Mouse (Mus musculus) right cerebral cortex, postnatal 36 days (tissue): ENCODE measurements at regions not wholly inside any gene's neighbourhood (a gene's known extent, or its start where the extent isn't known, plus 50 kb on each side); places are given as distances from the start of the nearest gene placed in this dataset.

ENCODE experiments used
- DNase-seq, 2 experiments: peaks; one replicate each; pipeline ENCODE4 v3.0.0; 2022; ENCODE audit warnings: low spot score in 2 of 2, mixed read lengths in 1 of 2

GRCm38 (mm10) chr10:29635828-29636227 lies 100.2 kb upstream of the Rspo3 start:
- DNase-seq: no peak

- DNase-seq: no peak
Observed at GRCm38 (mm10) chr10:29595455-29595854, 59.8 kb upstream of the Rspo3 start.

GRCm38 (mm10) chr10:29594969-29595368 lies 59.3 kb upstream of the Rspo3 start:
- DNase-seq: no peak

DNA sequence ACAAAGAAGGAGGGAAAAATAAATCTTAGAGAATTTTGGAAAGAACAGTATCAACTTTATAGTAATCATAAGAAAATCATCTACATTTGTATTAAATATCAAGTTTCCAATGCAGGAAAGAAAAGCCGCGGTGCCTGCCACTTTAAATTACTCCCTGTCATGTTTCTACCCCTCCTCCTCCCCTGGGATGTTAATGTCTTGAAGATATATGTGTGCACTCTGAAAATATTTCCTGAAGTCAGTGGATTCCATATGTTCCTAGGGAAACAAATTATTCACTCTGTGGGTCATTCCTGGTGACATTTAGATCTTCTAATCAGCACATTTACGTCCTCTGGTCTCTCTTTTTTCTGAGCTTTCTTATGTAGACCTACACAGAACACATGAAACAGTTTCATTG lies 57.2 kb upstream of the Rspo3 start:
- no peak for DNase-seq

- no peak for DNase-seq
Observed at GRCm38 (mm10) chr10:29590187-29590586, 54.5 kb upstream of the Rspo3 start.

GRCm38 (mm10) chr10:29589739-29590138 lies 54.1 kb upstream of the Rspo3 start:
- no peak for DNase-seq
